In genomic region chr11:82399621-82400020, GRCm38 (mm10) we compare ENCODE assay signal across 8 mouse cellular contexts. TPM values are rescaled to one million over a fixed set of nuclear protein-coding genes. Genes with fewer than 3 reads are reported as not detected.
DNase-seq lines count a peak whose midpoint lies in the region; ATAC-seq and TF ChIP-seq lines count a peak whose summit lies in the region.

No protein-coding gene starts in this region.

- no peak for ATAC-seq in intestine, embryonic 16.5 days
- no peak for ATAC-seq in erythroblast, adult 5-6 weeks (replicated peaks; ENCODE audit: low FRiP score, poor library complexity, severe bottlenecking)

- no peaks in the 10 kb centered on the region for H3K36me3 ChIP-seq in heart, adult 2 months (ENCODE audit: control insufficient read depth, insufficient read depth, low read length)
- H3K36me3 ChIP-seq in intestine, embryonic 16.5 days (ENCODE audit: control insufficient read depth, insufficient read depth, low read length), result no peaks in the 10 kb centered on the region

- no peak overlapping the region for H3K4me2 ChIP-seq in intestine, embryonic 16.5 days (ENCODE audit: low read depth, low read length)

- no peak overlapping the region for H3K27ac ChIP-seq in heart, adult 2 months
- H3K27ac ChIP-seq in bone marrow, adult 2 months (ENCODE audit: control insufficient read depth, insufficient read depth, low read depth, low read length, poor library complexity), result no peak overlapping the region
- H3K27ac ChIP-seq in intestine, embryonic 16.5 days (ENCODE audit: low read length), result no peak overlapping the region

- H3K4me3 ChIP-seq in heart, adult 2 months, result no peak overlapping the region
- no peak overlapping the region for H3K4me3 ChIP-seq in bone marrow, adult 2 months (replicated peaks; ENCODE audit: control insufficient read depth, low read depth, low read length)
- no peak overlapping the region for H3K4me3 ChIP-seq in intestine, embryonic 16.5 days (ENCODE audit: low read length)

- no peak overlapping the region for H3K9ac ChIP-seq in heart, adult 2 months (ENCODE audit: low read depth, low read length)
- no peak overlapping the region for H3K9ac ChIP-seq in intestine, embryonic 16.5 days (ENCODE audit: low read depth, low read length)

- no peaks in the 10 kb centered on the region for H3K79me2 ChIP-seq in heart, adult 2 months (replicated peaks; ENCODE audit: control insufficient read depth, insufficient read depth, low read length)

- TF ChIP-seq POLR2A in heart, adult 2 months (IDR thresholded peaks at IDR 0.05; ENCODE audit: insufficient read depth, low read depth, low read length), result no peak
- TF ChIP-seq POLR2A in bone marrow, adult 2 months (IDR thresholded peaks at IDR 0.05; ENCODE audit: borderline replicate concordance, control insufficient read depth, low read depth, low read length), result no peak

- TF ChIP-seq CTCF in heart, adult 2 months (IDR thresholded peaks at IDR 0.05), result peak; percentile 61
- TF ChIP-seq CTCF in bone marrow, adult 2 months (IDR thresholded peaks at IDR 0.05; ENCODE audit: control insufficient read depth, insufficient read depth, low read length), result peak; percentile 72

- H3K4me1 ChIP-seq in heart, adult 2 months (ENCODE audit: control insufficient read depth, insufficient read depth, low read length), result no peaks in the 10 kb centered on the region
- no peaks in the 10 kb centered on the region; the same call in 1 of the 2 replicates for H3K4me1 ChIP-seq in bone marrow, adult 2 months (ENCODE audit: control insufficient read depth, insufficient read depth, low read length)
- H3K4me1 ChIP-seq in intestine, embryonic 16.5 days (ENCODE audit: control insufficient read depth, insufficient read depth, low read length), result no peaks in the 10 kb centered on the region

- intact Hi-C loops in heart, adult 2 months (cut with DNase I), result loop anchor here (2.0 kb wide), 1 partner anchor 165 kb away; no protein-coding TSS in a partner anchor

- no peak for TF ChIP-seq EP300 in heart, adult 2 months (IDR thresholded peaks at IDR 0.05; ENCODE audit: insufficient read depth, low read depth, low read length)

- H3K27me3 ChIP-seq in heart, adult 2 months (ENCODE audit: control insufficient read depth, insufficient read depth, low read length), result no peaks in the 10 kb centered on the region
- H3K27me3 ChIP-seq in intestine, embryonic 16.5 days (replicated peaks; ENCODE audit: control insufficient read depth, insufficient read depth, low read length), result peaks cover 4% of the 10 kb centered on the region; the same call in 1 of the 2 replicates

- 5% methylated on average over 3 of the region's 3 CpGs for WGBS in heart, adult 2 months
- WGBS in bone marrow, adult 2 months, result 23% methylated on average over 3 of the region's 3 CpGs
- 17% methylated on average over 3 of the region's 3 CpGs for WGBS in intestine, embryonic 16.5 days

- peak in 1 of 2 experiments; percentile 60 for DNase-seq in heart, adult 2 months
- no peak for DNase-seq in heart, adult 9 months (ENCODE audit: low spot score in 2 of 2)
- peak; percentile 23 for DNase-seq in ovary, postnatal 14 days (ENCODE audit: low spot score)
- DNase-seq in ovary, adult 18-20 months (ENCODE audit: low spot score), result no peak
- DNase-seq in retina, embryonic 14.5 days (ENCODE audit: low spot score), result peak; percentile 67

- H3K9me3 ChIP-seq in intestine, embryonic 16.5 days (ENCODE audit: control insufficient read depth, low read length), result no peaks in the 10 kb centered on the region

RNA-seq across cellular contexts. Expression of gene Tmem132e, which starts 10.9 kb away (rescaled TPM):
- total RNA-seq in heart, adult 2 months (2021), result under 1 TPM; 0.14 to 0.26 TPM
- 0.06 and 0.10 TPM in 2 replicates for polyA plus RNA-seq in heart, adult 2 months (2012; rRNA removed)
- 1.3 and 3.0 TPM in 2 replicates for polyA plus RNA-seq in bone marrow, adult 2 months (2011; ENCODE audit: insufficient read depth, insufficient read length, low replicate concordance, missing spikeins)
- 0.37 and 0.46 TPM in 2 replicates for polyA plus RNA-seq in intestine, embryonic 16.5 days (2015; fragmentation: Nextera tagmentation; extraction: Ambion mirVana)
- total RNA-seq in erythroblast, adult 5-6 weeks (2015; ENCODE audit: low replicate concordance), result not detected in 2 replicates
- not detected in 2 replicates for total RNA-seq in erythroblast, adult 5-6 weeks (2017; ENCODE audit: low replicate concordance)

Comparison
In these comparisons a context has a peak if more than half of its experiments do, and no peak if none do; other contexts are left out.
1. DNase-seq: peak in ovary, postnatal 14 days (single experiment) and retina, embryonic 14.5 days (single experiment); none in heart, adult 9 months (0 of 2) and ovary, adult 18-20 months (single experiment).